Mouse (Mus musculus) liver, postnatal 0 days (tissue): ENCODE results near the gene H2afy2.

Experiments used
- CTCF ChIP-seq: sonication (generic); IDR thresholded peaks from 2 replicates; pipeline ENCODE4 v1.5.1; 2016; ENCODE audit warnings: antibody characterized with exemption, low read depth
- EP300 ChIP-seq: IDR thresholded peaks from 2 replicates; pipeline ENCODE4 v1.6.1; 2016; ENCODE audit warnings: antibody characterized with exemption, low read depth, mild to moderate bottlenecking

DNA sequence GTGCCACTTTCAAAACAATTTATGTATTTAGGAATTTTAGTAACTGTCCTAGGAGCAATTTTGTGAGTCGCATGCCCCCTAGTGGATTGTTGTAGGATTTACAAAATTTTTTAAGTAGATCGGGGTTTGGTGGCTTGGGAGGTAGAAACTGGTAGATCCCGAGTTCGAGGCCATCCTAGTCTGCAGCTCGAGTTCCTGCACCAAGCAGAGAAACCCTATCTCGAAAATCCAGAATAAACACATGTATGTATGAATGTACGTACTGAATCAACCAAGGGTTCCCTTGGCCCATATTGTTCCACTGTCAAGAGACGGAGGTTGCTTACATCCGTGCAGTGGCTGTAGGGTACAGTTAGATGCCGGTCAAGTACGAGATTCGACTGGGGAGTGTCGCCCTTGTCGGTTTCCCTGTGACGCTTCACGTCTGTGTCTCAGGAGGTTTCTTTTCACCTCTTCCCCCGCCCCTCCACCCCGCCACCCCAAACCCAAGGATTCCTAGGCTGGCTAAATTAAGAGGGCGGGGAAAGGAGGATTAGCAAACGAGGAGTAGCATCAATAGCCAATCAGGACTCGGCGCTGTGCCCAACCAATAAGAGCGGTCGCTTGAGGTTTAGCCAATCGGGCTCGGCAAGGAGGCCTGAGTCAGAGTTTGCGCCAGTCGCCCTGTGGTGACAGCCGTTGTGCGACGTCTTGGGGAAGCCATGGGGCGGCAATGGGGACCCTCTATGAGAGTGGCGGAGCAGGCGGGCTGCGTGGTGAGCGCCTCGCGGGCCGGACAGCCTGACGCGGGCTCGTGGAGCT is 88.9 kb downstream of the H2afy2 start, which contains the start of gene Tysnd1:
- TF ChIP-seq CTCF, result peak; percentile 57
- TF ChIP-seq EP300, result no peak
